Mouse (Mus musculus): Measurements from ENCODE around the gene Katnb1. TPM values are rescaled to one million over a fixed set of nuclear protein-coding genes. Genes with fewer than 3 reads are reported as not detected.

Katnb1 gene
- polyA plus RNA-seq, 1 experiment from 2014 or later: 15.1 TPM

- H3K4me1 ChIP-seq: peaks cover 35% of the 10 kb centered on the region
- no peak overlapping the region for H3K9ac ChIP-seq
- ATAC-seq (ENCODE audit: insufficient read depth, low FRiP score, low read depth): no peak
These were observed 62.2 kb downstream of the Katnb1 start for GRCm38 (mm10) chr8:95142985-95143804.

GRCm38 (mm10) chr8:95143805-95144630 lies 63.0 kb downstream of the Katnb1 start:
- Histone ChIP-seq H3K27me3 (replicated peaks) (no peaks in the 10 kb centered on the region), H3K4me2 (no peak overlapping the region), H3K9me3 (no peaks in the 10 kb centered on the region), H3K4me1 (peaks cover 28% of the 10 kb centered on the region), H3K36me3 (no peaks in the 10 kb centered on the region), H3K9ac (no peak overlapping the region), H3K27ac (peak overlapping the region; percentile 78), H3K4me3 (replicated peaks) (no peak overlapping the region)
- peak; percentile 7; the same call in 1 of the 2 replicates for ATAC-seq (ENCODE audit: insufficient read depth, low FRiP score, low read depth)
- 70% methylated on average over 6 of the region's 6 CpGs for WGBS

More at GRCm38 (mm10) chr8:95142985-95143804, 62.2 kb downstream of the Katnb1 start:
- no peaks in the 10 kb centered on the region for H3K27me3 ChIP-seq (replicated peaks)
- peak overlapping the region; percentile 78 for H3K27ac ChIP-seq
- H3K4me3 ChIP-seq (replicated peaks): peak overlapping the region; percentile 69
- no peaks in the 10 kb centered on the region for H3K9me3 ChIP-seq
- no peaks in the 10 kb centered on the region for H3K36me3 ChIP-seq
- WGBS: 23% methylated on average over 17 of the region's 17 CpGs
- peak overlapping the region; percentile 88 for H3K4me2 ChIP-seq

GRCm38 (mm10) chr8:95144631-95145015 lies 63.6 kb downstream of the Katnb1 start:
- Histone ChIP-seq H3K4me3 (replicated peaks) (no peak overlapping the region), H3K4me1 (peaks cover 26% of the 10 kb centered on the region), H3K27me3 (replicated peaks) (no peaks in the 10 kb centered on the region), H3K9me3 (no peaks in the 10 kb centered on the region), H3K27ac (peak overlapping the region; percentile 78), H3K9ac (no peak overlapping the region), H3K4me2 (no peak overlapping the region), H3K36me3 (no peaks in the 10 kb centered on the region)
- peak; percentile 41 for ATAC-seq (ENCODE audit: insufficient read depth, low FRiP score, low read depth)
- WGBS: 58% methylated on average over 2 of the region's 2 CpGs

GRCm38 (mm10) chr8:95146044-95146745 lies 65.2 kb downstream of the Katnb1 start:
- no peak for ATAC-seq (ENCODE audit: insufficient read depth, low FRiP score, low read depth)

GRCm38 (mm10) chr8:95146846-95147245 lies 65.9 kb downstream of the Katnb1 start:
- Histone ChIP-seq H3K9me3 (no peaks in the 10 kb centered on the region), H3K27me3 (replicated peaks) (no peaks in the 10 kb centered on the region), H3K27ac (no peak overlapping the region), H3K4me1 (peaks cover 13% of the 10 kb centered on the region), H3K4me2 (no peak overlapping the region), H3K4me3 (replicated peaks) (no peak overlapping the region), H3K36me3 (no peaks in the 10 kb centered on the region), H3K9ac (no peak overlapping the region)
- ATAC-seq (ENCODE audit: insufficient read depth, low FRiP score, low read depth): no peak
- WGBS: 83% methylated on average over 5 of the region's 5 CpGs

More at GRCm38 (mm10) chr8:95146044-95146745, 65.2 kb downstream of the Katnb1 start:
- no peaks in the 10 kb centered on the region for H3K9me3 ChIP-seq
- no peak overlapping the region for H3K27ac ChIP-seq
- no peaks in the 10 kb centered on the region for H3K36me3 ChIP-seq
- H3K27me3 ChIP-seq (replicated peaks): no peaks in the 10 kb centered on the region
- WGBS: 49% methylated on average over 2 of the region's 2 CpGs
- no peak overlapping the region for H3K9ac ChIP-seq
- peaks cover 18% of the 10 kb centered on the region for H3K4me1 ChIP-seq
- no peak overlapping the region for H3K4me2 ChIP-seq
- H3K4me3 ChIP-seq (replicated peaks): no peak overlapping the region

- no peak overlapping the region for H3K4me2 ChIP-seq
- 41% methylated on average over 10 of the region's 10 CpGs for WGBS
- no peak overlapping the region for H3K9ac ChIP-seq
- no peaks in the 10 kb centered on the region for H3K36me3 ChIP-seq
- H3K27ac ChIP-seq: no peak overlapping the region
- ATAC-seq (ENCODE audit: insufficient read depth, low FRiP score, low read depth): no peak
- H3K9me3 ChIP-seq: no peaks in the 10 kb centered on the region
- H3K4me1 ChIP-seq: 0 out of 2 replicates have a peak, but pooled peaks cover 4% of the 10 kb centered on the region
- no peak overlapping the region for H3K4me3 ChIP-seq (replicated peaks)
- no peaks in the 10 kb centered on the region for H3K27me3 ChIP-seq (replicated peaks)
These were observed 68.4 kb downstream of the Katnb1 start for GRCm38 (mm10) chr8:95149426-95149825.

GRCm38 (mm10) chr8:95150608-95151007 lies 69.6 kb downstream of the Katnb1 start:
- H3K9me3 ChIP-seq: no peaks in the 10 kb centered on the region

More at GRCm38 (mm10) chr8:95150608-95151007, 69.6 kb downstream of the Katnb1 start:
- Histone ChIP-seq H3K36me3 (no peaks in the 10 kb centered on the region), H3K27ac (no peak overlapping the region), H3K27me3 (replicated peaks) (no peaks in the 10 kb centered on the region), H3K9ac (no peak overlapping the region), H3K4me3 (replicated peaks) (no peak overlapping the region), H3K4me2 (no peak overlapping the region), H3K4me1 (0 out of 2 replicates have a peak, but pooled peaks cover 4% of the 10 kb centered on the region)
- WGBS: 80% methylated on average over 3 of the region's 3 CpGs
- ATAC-seq (ENCODE audit: insufficient read depth, low FRiP score, low read depth): no peak

Other genes starting within 250 kb of the Katnb1 start
- gene Coq9, start 242.9 kb upstream of the Katnb1 start, polyA plus RNA-seq (2015; fragmentation: Nextera tagmentation; extraction: Ambion mirVana): 75.8 and 84.2 TPM in 2 replicates
- 89.4 and 91.5 TPM in 2 replicates for gene Ciapin1, start 242.8 kb upstream of the Katnb1 start, polyA plus RNA-seq (2015; fragmentation: Nextera tagmentation; extraction: Ambion mirVana)
- 133 and 134 TPM in 2 replicates for gene Polr2c, start 223.7 kb upstream of the Katnb1 start, polyA plus RNA-seq (2015; fragmentation: Nextera tagmentation; extraction: Ambion mirVana)
- gene Dok4, start 204.9 kb upstream of the Katnb1 start, polyA plus RNA-seq (2015; fragmentation: Nextera tagmentation; extraction: Ambion mirVana): 26.9 and 29.8 TPM in 2 replicates
- 25.8 and 26.5 TPM in 2 replicates for gene Ccdc102a, start 163.1 kb upstream of the Katnb1 start, polyA plus RNA-seq (2015; fragmentation: Nextera tagmentation; extraction: Ambion mirVana)
- 0.59 and 0.65 TPM in 2 replicates for gene Adgrg5, start 157.5 kb upstream of the Katnb1 start, polyA plus RNA-seq (2015; fragmentation: Nextera tagmentation; extraction: Ambion mirVana)
- 42.7 and 47.9 TPM in 2 replicates for gene Adgrg1, start 106.4 kb upstream of the Katnb1 start, polyA plus RNA-seq (2015; fragmentation: Nextera tagmentation; extraction: Ambion mirVana)
- gene Adgrg3, start 63.5 kb upstream of the Katnb1 start, polyA plus RNA-seq (2015; fragmentation: Nextera tagmentation; extraction: Ambion mirVana): 3.1 and 3.6 TPM in 2 replicates
- gene Drc7, start 26.1 kb upstream of the Katnb1 start, polyA plus RNA-seq (2015; fragmentation: Nextera tagmentation; extraction: Ambion mirVana): 0.08 TPM in 1 of 2 replicates, not detected in the other
- gene Kifc3, start 121.6 kb downstream of the Katnb1 start, polyA plus RNA-seq (2015; fragmentation: Nextera tagmentation; extraction: Ambion mirVana): 21.2 and 23.1 TPM in 2 replicates
- 0.59 and 1.1 TPM in 2 replicates for gene Cngb1, start 225.4 kb downstream of the Katnb1 start, polyA plus RNA-seq (2015; fragmentation: Nextera tagmentation; extraction: Ambion mirVana)
- gene Tepp, start 229.4 kb downstream of the Katnb1 start, polyA plus RNA-seq (2015; fragmentation: Nextera tagmentation; extraction: Ambion mirVana): 0.23 and 0.48 TPM in 2 replicates